Mouse (Mus musculus): ENCODE results near the gene Schip1.

Schip1 gene

DNA sequence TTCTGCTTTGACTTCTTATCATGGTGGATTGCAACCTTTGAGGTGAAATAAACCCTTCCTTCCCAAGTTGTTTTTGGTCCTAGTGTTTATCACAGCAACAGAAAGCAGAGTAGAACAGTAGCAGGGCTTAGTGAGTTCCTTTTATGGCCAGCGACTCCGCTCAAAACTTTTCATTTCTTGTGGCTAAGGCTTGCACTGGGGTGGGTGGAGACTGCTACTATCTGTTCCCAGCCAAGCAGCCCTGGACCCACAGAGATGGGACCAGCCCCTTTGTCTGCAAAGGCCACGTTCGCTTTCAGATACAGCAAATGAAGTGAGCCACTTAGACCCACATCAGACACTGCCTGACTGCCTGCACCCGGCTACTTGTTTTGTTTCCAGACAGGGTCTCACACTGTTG, 446.3 kb downstream of the Schip1 start:
- no peak for DNase-seq (ENCODE audit: low read depth, low spot score)

DNA sequence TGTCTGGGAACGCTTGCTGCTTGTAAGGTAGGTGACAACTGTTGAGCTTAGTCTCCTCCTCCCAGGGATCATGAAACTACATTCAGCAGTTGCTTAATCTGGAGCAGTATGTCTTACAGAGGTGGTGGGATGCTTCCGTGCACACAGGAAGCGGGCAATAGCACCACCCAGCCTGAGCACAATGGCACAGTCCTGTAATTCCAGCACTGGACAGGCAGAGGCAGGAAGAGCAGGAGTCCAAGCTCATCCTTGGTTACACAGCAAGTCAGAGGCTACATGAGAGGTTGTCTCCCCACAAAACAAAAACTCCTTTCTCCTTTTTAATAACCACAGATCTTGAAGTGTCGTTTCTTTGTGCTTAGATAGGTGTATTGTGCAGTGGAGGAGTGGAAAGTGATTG, 447.1 kb downstream of the Schip1 start:
- no peak for DNase-seq (ENCODE audit: low read depth, low spot score)

DNA sequence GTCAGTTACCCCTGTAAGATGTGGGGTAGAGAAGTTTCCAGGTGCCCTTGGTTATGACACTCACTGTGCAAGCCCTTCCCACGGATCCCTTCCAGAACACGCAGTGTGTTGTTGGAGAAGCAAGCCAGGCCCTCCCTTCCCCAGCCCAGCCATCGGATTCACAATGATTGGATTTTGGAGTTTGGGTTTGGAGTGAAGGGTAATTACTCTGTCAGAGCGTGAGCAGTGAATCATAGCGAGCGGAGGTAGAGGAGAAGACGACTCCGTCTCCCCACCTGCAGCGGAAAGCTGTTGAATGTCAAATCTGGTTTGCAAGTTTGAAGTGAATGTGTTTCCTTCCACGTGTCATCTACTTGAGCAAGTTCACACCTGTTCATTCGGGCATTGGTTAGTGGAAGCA, 447.7 kb downstream of the Schip1 start:
- DNase-seq (ENCODE audit: low read depth, low spot score) = no peak

DNA sequence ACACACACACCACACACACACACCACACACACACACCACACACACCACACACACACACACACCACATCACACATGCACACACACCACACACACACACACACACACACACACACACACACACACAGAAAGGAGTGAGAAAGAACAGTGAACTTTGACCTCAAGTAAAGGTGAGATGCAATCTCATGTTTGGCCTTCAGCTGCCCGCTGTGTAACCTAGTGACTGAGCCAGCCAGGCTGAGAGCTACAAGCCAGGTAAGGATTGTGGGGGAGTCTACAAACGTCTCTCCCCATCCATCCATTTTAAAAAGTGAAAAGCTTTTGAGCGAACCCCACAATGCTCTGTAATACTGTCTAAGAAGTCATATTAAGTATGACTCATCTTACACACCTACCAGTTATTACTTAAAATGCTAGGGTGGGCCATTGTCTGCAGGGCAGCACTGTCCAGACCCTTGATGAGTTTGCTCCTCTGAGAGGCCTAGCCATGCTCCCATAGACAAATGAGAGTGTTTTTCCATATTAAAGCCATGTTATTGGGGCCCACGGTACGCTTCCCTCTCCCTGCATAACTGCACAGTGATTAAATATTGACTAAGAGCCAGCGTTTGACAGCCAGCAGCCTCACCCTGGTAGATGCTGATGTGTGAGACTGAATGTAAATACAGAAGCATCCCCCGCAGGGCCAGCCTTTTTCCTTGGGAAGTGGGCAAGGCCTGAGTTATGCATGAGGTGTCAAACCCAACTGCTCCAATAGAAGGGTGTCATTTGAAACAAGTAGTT, 448.9 kb downstream of the Schip1 start:
- DNase-seq (ENCODE audit: low read depth, low spot score) = no peak

DNA sequence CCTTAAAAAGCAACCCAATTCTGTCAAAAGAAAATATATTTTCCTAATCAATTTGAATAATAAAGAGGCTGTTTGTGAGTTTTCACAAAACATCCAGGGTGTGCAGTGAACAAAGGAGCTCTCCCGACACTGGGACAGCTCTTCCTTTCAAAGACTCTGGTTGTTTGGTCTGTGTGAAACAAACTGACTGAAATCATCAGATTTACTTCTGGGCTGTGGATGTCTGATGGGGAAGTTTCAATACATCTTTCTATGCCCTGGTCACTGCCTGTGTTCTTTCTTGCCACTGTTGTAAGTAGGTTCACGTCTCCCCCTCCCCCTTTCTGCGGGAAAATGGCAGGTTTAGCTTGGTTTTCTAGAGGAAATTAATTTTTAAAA, 449.5 kb downstream of the Schip1 start:
- DNase-seq (ENCODE audit: low read depth, low spot score) = no peak

DNA sequence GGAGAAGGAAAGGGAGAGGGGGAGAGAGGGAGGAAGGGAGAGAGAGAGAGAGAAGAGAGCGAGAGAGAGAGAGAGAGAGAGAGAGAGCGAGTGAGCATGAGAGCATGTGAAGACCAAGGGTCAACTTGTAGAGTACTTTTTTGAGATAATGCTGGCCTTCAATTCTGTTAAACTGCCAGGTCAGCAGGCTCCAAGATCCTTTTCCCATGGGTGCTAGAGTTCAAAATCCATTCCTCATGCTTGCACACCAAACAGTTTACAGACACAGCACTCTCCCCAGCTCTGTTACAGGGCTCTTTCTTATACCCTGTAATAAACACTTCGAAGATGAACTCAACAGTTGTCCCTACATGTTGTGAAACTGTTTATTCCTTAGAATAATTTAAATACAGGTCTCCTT, 450.1 kb downstream of the Schip1 start:
- DNase-seq (ENCODE audit: low read depth, low spot score) = no peak

DNA sequence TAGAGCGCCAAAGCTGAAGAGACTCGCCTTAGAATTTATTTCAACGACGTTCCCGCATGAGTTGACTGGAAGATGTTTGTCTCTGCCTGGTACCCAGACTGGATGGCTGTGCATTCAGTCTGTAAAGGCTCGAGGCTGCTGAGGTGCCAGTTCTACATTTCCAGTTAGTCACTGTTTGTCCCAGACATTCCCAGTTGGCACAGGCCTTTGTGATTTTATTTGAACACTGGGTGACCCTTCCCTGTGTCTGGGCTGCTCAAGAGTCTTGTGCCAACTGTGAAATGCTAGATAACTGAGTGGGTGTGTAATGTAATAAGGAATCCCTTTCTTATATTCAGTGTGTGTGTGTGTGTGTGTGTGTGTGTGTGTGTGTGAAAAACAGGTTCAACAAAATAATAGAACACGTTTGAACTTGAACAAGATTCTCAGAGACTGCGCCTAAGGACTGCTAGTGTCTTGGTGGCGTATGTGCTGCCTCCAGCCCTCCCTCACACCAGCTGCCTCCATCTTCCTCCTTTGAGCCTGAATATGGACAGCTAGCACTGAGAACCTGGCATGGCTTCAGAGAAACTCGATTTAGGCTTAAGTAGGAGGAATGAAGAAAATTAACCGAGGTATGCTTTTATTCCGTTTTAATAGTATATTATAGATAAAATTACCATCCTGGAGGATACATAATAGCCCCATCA, 451.9 kb downstream of the Schip1 start:
- DNase-seq (ENCODE audit: low read depth, low spot score) = no peak

DNA sequence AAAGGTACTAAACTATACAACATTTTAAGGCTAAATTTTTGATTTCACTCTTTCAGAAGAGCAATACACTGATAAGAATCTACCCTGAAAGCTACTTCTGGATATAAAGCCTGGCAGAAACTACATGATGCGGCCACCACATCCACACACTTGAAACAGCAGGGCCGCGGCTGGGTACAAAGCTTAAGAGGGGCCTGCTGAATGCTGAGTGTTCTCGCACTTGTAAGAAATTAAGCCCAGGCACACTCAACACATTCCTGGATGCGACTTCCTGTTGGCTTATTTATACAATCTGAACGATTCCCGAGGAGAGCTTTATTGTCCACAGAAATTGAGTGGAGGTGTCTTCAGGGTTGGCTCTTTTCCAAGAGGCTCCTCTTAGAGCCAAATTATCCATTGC, 452.6 kb downstream of the Schip1 start:
- no peak for DNase-seq (ENCODE audit: low read depth, low spot score)

DNA sequence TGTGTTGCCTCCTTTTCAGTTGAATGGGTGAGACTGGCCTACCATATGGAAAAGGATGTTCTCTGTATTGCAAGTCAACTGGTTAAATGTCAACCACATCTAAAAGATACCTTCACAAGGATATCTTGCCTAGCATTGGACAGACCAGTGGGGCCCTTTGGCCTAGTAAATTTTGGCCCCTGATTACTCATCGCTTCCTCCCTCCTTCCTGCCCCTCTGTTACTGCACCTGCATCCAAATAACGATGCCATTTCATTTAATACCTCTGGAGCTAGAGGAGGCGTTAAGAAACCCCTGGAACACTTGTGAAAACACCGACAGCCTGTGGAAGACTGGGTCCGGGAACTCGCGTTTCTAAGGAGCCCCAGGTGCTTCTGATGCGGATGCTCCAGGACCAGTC, 453.4 kb downstream of the Schip1 start:
- DNase-seq (ENCODE audit: low read depth, low spot score) = no peak

DNA sequence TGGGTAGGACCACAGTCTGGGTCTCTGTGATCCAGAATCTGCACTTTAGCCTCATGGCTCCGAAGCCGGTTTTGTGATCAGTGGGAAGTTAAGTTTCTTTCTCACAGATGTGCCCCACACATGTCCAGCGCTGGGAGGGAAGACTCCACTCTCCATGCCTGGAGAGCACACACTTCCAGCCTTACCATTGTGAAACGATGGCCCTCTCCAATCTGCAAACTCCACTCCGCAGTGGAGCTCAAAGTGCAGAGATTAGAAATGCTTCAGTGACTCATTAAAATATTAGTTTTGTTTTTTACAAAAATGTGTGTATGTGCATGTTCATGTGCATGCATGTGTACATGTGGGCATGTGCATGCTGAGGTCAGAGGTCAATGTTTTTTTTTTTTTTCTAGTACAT, 454.0 kb downstream of the Schip1 start:
- no peak for DNase-seq (ENCODE audit: low read depth, low spot score)

DNA sequence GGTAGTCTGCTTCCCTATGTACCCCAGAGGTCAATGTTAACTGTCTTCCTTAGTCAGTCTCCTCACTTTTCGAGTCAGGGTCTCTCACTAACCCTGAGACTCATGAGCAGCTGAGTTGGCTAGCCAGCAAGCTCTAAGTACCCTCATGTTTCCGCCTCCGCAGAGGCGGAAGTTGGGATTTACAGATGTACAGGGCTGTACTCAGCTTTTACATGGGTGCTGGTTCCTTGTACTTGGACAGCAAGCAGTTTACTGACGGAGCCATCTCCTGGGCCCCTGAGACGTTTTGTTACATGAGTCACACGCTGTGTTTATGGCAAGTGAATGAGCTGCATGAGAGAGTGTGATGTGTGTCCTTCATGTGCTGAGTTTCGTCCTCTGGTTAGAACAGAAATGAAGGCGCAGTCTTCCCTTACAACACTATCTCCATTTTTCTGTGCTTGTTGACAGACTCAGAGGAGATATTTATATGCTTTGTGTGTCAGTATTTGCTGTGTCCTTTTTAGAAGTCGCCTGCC, 460.8 kb downstream of the Schip1 start:
- no peak for DNase-seq (ENCODE audit: low read depth, low spot score)

DNA sequence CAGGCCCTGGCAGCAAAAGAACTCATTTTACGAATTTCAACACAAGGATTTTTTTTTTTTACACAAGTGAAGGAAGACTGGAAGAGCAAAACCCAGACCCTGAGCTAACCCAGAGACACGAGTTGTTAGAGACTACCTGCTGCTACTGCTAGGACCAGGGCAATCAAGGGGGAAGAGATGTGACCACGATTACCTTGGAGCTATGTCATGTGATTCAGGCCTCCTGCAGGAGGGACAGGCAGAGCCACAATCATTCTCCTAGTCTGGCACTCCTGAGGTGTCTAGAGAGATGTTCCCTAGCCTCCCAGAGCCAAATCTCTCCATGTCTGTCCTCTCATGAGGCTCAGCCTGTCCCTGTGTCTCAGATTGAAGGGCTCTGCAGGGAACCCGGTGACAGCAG, 461.8 kb downstream of the Schip1 start:
- no peak for DNase-seq (ENCODE audit: low read depth, low spot score)

DNA sequence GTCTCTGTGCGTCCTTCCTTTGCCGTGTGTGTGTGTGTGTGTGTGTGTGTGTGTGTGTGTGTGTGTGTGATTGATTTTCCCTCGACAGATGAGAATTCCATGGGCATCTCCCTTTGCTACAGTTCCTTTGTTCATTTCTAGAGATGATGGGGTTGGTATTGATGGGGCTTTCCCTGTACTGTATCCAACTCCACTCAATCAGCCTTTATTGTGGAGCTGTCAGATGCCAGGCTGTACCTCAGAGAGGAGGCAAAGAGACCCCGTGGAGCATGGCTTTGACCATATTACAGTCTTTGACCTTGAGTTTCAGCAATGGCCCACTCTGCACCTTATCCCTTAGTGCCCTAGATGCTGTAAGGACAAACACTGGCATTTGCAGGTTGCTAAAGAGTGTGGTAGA, 462.6 kb downstream of the Schip1 start:
- no peak for DNase-seq (ENCODE audit: low read depth, low spot score)

DNA sequence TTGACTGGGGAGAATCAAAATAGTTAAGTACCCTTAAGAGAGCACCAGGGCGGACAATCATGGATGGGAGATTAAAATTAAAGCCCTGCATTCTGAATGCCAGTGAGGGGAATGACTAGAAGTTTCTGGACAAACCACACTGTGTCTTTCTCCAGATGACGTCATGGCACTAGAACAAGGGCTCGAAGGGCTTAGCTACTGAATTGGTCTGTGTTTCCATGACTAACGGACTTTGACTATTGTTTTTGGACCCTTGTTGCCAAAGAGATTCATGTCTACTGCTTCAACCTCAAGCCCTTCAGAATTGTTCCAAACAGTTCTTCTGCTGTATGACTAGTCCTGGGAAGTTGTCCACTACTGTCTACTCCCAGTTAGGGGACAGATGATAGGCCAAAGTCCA, 467.3 kb downstream of the Schip1 start:
- no peak for DNase-seq (ENCODE audit: low read depth, low spot score)

DNA sequence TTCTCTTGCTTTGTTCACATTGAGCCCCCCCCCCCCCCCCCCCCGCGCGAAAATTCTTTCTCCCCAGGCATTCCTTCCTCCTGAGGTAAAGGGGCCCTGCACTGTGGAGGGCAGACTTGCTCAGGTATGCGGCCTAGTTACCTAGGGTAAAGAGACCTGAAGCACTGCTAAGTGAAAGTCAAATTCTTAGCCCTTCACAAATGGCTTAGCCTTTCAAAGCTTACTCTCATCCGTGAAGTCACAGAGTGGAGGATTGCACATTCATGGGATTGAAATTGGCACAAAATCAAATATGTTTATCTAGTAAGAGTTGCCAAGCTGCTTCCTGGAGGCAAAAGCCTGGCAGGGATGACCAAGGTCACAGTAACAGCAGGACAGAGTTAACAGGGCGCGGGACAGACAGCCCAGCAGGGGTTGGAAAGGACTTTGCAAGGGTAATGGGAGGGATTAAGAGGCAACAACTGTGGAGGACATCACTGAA, 470.0 kb downstream of the Schip1 start:
- DNase-seq (ENCODE audit: low read depth, low spot score) = no peak

DNA sequence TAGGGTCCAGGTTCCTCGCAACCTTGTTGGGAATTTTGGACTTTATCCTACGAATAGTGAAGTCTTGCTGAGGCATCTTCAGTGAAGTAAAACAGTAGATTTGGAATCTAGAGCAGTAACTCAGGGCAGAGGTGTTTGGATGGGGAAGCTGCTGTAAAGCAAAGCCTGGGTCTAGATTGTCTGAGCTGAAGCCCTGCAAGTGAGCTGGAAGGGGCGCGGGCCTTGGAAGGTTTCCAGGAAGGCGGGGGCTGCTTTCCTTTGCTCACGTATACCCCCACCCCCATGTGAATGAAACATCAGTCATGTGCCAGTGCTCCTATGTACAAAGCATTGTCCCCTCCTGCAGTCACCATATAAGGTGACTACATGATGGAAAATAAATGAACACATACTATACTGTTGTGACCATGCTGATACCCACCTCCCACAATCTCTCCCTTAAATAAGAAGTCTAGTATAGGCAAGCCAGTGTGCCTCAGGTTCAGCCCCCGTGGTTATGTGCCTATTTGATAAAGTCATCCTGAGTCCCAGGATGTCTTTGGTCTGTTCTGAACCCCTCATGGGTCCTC, 470.6 kb downstream of the Schip1 start:
- no peak for DNase-seq (ENCODE audit: low read depth, low spot score)

DNA sequence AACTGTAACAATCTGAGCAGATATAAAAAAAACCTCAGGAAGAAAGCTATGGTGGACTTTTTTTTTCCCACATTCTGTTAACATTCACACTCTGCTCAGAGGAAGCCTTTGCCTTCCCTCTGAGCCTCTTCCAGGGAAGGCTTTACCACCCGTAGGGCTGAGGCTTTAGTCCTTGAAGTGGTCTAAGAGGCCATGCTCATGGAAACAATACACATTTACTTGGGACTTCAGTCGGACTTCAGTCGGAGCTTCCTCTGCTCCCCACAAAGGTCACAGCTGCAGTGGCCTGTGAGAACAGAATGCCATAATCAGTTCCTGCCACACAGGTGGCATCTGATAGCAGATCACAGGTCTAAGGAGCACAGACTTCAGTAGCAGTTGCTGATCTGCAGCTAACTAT, 471.5 kb downstream of the Schip1 start:
- no peak for DNase-seq (ENCODE audit: low read depth, low spot score)

DNA sequence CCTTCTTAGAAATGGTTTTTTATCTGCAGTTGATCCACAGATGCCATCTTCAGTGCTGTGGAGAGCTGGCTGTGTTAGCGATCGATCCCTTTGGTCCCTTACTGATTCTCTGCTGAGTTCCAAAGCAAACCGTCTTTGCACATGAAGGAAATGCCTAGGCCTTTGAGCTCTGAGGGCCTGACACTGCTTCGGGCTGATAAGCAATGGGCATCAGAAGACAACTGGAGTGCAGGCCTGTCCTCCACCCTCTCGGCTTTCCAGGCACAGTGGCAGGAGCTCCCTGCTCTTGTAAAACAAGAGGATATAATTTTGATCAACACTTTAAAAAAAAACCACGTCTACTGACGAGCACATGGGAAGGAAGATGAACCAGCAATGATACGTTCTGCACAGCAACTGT, 477.1 kb downstream of the Schip1 start:
- DNase-seq (ENCODE audit: low read depth, low spot score) = no peak

DNA sequence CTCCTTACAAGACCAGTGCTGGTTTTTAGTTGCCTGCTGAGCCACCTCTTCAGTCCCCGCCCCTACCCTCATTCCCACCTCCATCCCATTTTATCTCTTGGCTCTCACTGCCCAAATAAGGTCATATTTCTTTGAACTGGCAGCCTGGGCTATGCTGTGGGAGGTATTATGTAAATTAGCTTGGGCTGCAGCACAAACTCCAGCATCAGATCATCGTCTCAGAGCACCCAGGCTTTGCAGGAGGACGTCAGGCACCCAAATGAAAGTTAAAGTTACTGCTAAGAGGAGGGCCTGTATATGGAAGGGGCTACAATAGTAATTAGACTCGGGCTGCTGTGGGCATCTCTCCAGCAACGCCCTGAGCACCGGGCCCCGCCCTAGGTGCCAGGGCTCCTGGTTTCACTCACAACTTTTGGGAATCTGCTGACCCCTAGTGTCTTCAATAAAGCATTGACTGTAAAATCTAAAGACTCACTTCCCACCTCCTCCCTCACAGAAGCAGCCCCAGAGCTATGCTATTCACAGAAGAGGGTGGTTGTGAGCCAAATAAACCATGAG, 478.4 kb downstream of the Schip1 start:
- no peak for DNase-seq (ENCODE audit: low read depth, low spot score)

DNA sequence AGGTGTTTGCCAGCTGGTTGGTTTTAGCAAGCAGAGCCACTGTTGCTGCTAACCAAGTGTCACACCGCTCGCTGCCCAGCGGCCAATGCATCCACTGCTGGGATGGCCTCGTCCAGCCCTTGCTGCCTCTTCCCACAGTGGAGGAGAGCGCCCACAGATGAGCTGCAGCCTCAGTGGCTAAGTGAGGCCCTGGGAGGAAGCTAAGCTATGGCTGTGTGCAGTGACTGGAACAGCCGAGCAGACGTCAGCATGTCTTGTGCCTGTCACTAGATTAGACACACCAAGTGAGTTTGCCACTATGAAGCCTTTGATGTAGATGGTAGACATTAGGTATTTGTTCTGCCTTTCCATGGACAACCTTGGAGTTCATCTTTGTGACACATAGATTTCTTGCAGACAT, 480.2 kb downstream of the Schip1 start:
- DNase-seq (ENCODE audit: low read depth, low spot score) = no peak

DNA sequence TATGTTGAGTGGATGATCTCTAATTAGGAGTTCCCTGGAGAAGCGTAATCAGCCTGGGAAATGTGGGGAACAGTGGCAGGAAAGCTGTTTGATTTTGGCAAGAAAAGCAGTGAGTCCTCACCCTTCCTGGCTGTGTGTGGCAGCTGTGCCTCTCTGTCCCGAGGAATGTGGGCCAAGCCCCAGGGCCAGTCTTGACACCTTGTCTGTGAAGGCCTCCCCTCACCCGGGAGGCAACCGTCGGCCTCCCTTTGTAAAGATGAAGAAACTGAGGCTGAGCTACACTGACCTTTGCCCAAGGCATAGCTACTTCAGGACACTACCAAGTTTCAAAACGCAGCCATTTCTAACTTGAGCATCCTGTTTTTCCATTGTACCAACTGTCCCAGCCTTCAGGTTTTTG, 481.3 kb downstream of the Schip1 start:
- DNase-seq (ENCODE audit: low read depth, low spot score) = no peak

DNA sequence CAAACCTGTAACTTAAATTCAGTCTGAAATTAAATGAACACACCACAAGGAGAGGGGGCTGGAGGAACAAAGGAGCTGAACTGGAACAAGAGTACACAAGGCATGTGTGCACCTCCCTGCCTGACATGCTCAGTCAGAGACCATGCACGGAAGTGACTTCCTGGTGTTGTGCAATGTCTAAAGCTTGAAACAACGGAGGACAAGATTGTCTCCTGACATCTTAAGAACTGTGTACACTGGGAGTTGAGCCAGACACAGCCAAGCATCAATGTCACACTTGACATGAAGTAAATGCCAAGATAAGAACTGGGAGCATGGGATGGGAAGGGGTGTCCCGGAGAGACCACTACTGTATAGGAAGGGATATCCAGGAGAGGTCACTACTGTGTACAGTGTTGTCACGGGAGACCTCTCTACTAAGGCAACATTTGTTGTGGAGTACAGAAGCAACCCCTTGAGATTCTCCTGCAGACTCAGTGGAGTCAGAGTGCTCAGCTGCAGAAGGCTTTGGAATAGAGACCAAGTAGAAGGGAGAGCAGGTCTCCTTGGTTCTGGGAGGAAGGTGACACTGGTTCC, 490.6 kb downstream of the Schip1 start:
- DNase-seq (ENCODE audit: low read depth, low spot score) = no peak
